Mouse (Mus musculus) cerebellum, adult 2 months (tissue): ENCODE data around the gene Serp2. TPM values are rescaled to one million over a fixed set of nuclear protein-coding genes. Genes with fewer than 3 reads are reported as not detected.

Experiments used
- DNase-seq, 2 experiments: peaks; one replicate each; pipeline ENCODE4 v3.0.0; 2021
- H3K27ac ChIP-seq: fragments of 200-500 bp; 2 replicates; pipeline ENCODE4 v1.5.1; 2012; ENCODE audit warnings: low read length, control low read depth, inconsistent platforms; ENCODE audit not compliant: insufficient read depth
- H3K27me3 ChIP-seq: fragments of 200-500 bp; 2 replicates; pipeline ENCODE4 v1.6.1; 2012; ENCODE audit warnings: inconsistent platforms, mild to moderate bottlenecking, low read length, moderate library complexity; ENCODE audit not compliant: control insufficient read depth, insufficient read depth
- H3K4me1 ChIP-seq: fragments of 200-500 bp; 2 replicates; pipeline ENCODE4 v1.6.1; 2011; ENCODE audit warnings: low read length; ENCODE audit not compliant: control insufficient read depth, insufficient read depth
- H3K4me3 ChIP-seq: fragments of 200-500 bp; replicated peaks from 2 replicates; pipeline ENCODE3; 2011; ENCODE audit warnings: mild to moderate bottlenecking, low read depth, low read length, control low read depth; ENCODE audit not compliant: insufficient read depth
- CTCF ChIP-seq: fragments of 200-500 bp; IDR thresholded peaks from 2 replicates; pipeline ENCODE4 v1.5.1; 2011; ENCODE audit warnings: low read depth, mild to moderate bottlenecking, control low read depth, low read length, moderate library complexity, borderline replicate concordance; ENCODE audit not compliant: insufficient read depth
- POLR2A ChIP-seq: fragments of 200-500 bp; IDR thresholded peaks from 2 replicates; pipeline ENCODE4 v1.6.1; 2011; ENCODE audit warnings: low read length, control low read depth, borderline replicate concordance; ENCODE audit not compliant: insufficient read depth
- WGBS: fragments of 180-500 bp; shearing (Covaris S2); methylation state at CpG from one replicate; pipeline ENCODE4 v1.1.7; 2018; 5-methylcytosine and 5-hydroxymethylcytosine counted together
- polyA plus RNA-seq: library from polyadenylated mRNA; depleted of rRNA; stranded (reverse); fragments of >200 nt; gene quantifications from 2 replicates; pipeline ENCODE4 v1.2.3, GENCODE M21; 2012

The Serp2 gene
- polyA plus RNA-seq, 1 experiment = 177 TPM

DNA sequence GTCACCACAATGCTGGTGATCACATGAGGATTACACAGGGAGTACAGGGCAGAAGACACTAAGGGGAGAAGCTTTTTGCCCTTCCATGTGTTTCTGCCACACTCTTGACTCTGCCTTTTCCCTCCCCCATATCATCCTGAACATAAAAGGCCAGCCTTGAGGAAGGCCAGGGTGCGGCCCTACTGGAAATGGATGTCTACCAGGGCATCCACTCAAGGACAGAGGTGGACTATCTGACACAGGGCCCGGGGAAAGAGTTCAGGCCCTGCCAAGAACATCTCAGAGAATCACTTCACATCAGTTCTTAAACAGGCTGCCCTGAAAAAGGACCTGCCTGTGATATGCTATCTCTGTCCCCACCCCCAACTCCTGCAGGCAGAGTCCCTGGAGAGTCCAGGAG lies 15.3 kb downstream of the Serp2 start:
- H3K27me3 ChIP-seq = no peaks in the 10 kb centered on the region
- TF ChIP-seq POLR2A (no peak), CTCF (no peak)
- no peak for DNase-seq
- no peak overlapping the region for H3K27ac ChIP-seq
- H3K4me1 ChIP-seq = no peaks in the 10 kb centered on the region; the same call in 1 of the 2 replicates
- no peak overlapping the region for H3K4me3 ChIP-seq
- WGBS = 86% methylated on average over 2 of the region's 2 CpGs

DNA sequence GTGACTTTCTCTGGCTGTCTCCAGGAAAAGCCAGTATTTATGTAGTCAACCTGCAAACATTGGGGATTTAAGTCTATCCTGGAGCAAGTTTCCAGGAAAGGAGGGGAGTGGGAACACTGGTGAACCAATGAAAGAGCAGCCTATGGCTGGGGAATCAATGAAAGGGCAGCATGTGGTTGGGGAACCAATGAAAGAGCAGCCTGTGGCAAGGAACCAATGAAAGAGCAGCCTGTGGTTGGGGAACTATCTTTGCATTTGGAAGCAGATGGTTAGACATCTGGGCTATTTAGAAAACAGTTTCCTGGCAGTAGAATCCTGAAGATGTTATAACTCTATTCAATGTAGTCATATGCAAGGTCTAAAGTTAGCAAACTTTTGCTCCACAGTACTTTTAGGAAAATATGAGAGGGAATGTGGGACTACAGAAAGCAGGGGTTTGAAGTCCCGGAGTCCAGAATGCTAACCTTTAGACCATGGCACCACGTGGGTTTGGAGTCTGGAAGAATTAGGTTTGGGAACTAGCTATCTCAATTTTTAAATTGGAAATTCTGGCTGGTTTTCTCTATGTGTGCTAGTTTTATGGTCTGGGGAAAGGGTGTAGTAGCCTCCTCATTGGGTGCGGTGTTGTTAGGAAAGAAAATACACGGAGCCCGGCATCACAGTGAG lies 16.6 kb downstream of the Serp2 start:
- Histone ChIP-seq H3K4me1 (no peaks in the 10 kb centered on the region; the same call in 1 of the 2 replicates), H3K27me3 (no peaks in the 10 kb centered on the region), H3K4me3 (no peak overlapping the region), H3K27ac (no peak overlapping the region)
- no peak for DNase-seq
- TF ChIP-seq CTCF (no peak), POLR2A (no peak)
- WGBS = 94% methylated on average over 5 of the region's 5 CpGs

DNA sequence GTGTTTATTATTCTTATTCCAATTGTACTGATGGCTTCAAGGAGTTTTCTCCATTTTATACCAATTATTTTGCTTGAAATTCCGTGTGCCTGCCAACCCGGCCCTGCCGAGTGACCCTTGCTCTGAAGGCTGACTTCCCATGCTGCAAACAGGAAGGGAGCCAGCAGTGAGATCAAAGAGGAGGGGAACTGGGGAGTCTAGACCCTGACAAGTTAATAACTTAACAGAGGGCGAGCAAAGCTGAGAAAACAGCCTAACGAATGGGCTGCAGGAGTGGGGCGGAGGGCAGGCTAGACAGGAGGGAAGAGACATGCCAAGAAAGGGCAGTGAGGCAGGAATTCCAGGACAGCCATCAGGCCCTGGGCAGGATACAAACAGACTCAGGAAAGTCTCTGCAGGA lies 19.8 kb downstream of the Serp2 start:
- Histone ChIP-seq H3K4me3 (no peak overlapping the region), H3K4me1 (no peaks in the 10 kb centered on the region; the same call in none of the 2 replicates), H3K27me3 (no peaks in the 10 kb centered on the region), H3K27ac (no peak overlapping the region)
- 36% methylated on average over 6 of the region's 6 CpGs for WGBS
- DNase-seq = no peak
- TF ChIP-seq CTCF (no peak), POLR2A (no peak)

DNA sequence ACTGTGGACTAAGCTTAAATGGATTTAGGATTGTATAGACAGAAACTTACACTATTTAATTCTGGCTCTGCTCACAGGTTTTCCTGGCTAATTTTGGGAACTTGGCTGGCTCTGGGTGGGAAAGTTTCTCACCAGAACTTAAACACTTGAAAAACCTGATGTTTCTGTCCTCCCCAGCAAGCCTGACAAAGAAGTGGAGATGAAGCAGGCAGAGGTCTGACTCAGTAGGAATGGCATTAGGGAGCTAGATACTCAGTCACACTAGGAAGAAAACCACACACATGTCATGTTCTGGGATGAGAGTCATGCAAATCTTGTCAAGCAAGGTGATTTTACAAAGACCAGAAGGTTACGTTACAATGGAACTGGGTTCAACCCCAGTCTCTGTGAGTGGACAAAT lies 21.6 kb downstream of the Serp2 start:
- TF ChIP-seq POLR2A = no peak
- no peak for TF ChIP-seq CTCF
- no peak overlapping the region for H3K27ac ChIP-seq
- no peaks in the 10 kb centered on the region for H3K27me3 ChIP-seq
- H3K4me3 ChIP-seq = no peak overlapping the region
- no peak for DNase-seq
- 98% methylated on average over 1 of the region's 1 CpGs for WGBS
- no peaks in the 10 kb centered on the region; the same call in 1 of the 2 replicates for H3K4me1 ChIP-seq

DNA sequence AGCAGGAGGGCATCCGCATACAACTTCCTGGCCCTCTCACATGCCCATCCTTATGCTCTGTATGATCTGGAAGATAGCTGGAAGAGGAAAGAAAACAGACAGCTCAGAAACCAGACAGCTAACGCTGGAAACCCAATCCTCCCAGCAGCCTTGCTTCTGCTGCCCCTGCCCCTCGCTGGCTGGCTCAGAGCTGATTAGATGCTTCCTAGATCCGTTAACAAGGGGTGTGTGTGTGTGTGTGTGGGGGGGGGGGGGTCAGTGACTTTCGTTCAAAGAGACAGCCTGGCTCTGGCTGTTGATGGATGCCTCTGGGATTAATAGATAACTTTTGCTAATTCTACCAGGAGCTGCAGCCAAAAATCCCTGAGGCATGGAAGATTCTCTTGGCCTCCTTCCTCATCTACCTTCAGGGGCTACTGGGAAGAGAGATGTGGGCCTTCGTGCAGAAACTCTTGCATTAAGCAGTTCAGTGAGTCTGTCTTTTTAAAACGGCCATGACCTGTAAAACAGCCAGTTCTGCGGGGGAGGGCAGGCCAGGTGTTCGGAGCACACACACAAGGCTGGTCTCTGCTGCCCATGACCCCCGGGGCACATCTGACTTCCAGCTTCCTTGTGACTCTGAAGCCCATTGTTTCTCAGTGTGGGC lies 23.4 kb downstream of the Serp2 start:
- 17% methylated on average over 10 of the region's 10 CpGs for WGBS
- Histone ChIP-seq H3K27ac (no peak overlapping the region), H3K4me1 (peaks cover 3% of the 10 kb centered on the region; the same call in 1 of the 2 replicates), H3K4me3 (peak overlapping the region; percentile 32), H3K27me3 (no peaks in the 10 kb centered on the region)
- TF ChIP-seq CTCF (no peak), POLR2A (no peak)
- no peak for DNase-seq

DNA sequence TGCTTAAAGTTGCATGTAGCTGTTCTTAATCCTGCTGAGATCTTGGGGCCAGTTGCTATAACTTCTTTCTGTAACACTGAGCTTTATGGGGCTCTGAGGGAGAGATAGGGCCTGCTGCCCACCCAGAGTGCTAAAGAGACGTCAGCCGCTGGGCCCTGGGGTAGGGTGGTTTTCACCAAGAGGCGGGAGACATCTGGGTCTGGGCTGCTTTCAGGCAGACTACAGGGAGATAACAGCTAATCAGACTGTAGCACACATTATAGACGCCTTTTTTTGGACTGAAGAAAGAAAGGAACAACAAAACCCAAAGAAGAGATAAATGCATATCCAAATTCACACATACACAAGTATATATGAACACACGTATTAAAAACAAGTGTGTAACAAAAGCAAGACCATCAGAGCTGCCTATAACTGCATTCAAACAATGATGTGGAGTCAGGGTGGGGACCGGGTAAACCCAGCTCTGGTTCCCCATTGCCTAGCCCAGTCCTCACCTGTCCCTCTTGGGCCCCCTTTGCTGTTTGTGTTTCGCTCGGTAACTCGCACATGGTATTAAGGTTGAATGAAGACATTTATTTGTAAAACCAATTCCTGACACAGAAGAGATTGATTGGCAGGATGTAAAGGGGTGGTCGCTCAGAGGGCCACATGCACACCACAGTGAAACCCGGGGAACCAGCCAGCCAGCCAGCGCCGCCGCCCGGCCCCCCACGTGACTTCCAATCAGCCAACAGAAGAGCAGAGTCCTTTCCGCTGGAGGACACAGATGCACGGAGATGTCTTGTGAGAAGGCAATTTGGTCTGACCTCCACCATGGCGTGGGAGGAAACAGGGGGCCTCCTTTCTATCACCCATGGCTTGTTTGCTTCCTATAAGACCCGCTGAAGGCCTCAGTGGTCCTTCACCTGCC lies 24.2 kb downstream of the Serp2 start:
- Histone ChIP-seq H3K27me3 (no peaks in the 10 kb centered on the region), H3K4me3 (peak overlapping the region; percentile 32), H3K27ac (no peak overlapping the region), H3K4me1 (peaks cover 6% of the 10 kb centered on the region; the same call in 1 of the 2 replicates)
- peak in 1 of 2 experiments; percentile 38 for DNase-seq
- 53% methylated on average over 20 of the region's 20 CpGs for WGBS
- TF ChIP-seq CTCF (no peak), POLR2A (no peak)

DNA sequence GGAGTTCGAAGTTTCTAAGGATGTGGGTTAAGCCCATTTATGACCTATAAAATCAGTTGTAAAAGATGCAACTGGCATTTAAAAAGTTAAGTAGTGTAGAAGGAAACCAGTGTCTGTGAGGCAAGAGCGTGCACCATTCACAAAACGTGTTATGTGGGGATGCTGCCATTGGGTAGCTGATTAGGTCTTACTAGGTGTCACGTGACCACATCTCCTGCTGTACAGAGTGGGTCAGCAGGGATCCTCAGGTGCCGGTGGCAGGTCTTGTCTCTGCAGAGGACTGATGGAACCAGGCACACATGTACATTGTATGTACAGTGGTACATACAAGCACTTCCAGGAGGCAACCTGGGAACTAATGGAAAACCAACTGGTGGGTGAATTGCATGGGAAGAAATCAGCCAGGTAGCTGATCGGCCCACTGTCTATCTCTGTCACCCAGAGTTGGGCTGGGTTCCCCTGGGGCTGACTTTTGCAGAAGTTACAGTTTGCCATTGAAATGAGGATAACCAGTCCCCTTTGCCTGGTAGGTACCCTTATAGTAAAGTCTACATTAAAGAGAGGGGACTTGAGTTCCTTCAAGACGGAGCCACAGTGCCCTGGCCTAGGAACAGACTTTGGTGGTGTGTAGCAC lies 25.5 kb downstream of the Serp2 start:
- Histone ChIP-seq H3K27me3 (no peaks in the 10 kb centered on the region), H3K4me1 (peaks cover 10% of the 10 kb centered on the region), H3K4me3 (no peak overlapping the region), H3K27ac (no peak overlapping the region)
- TF ChIP-seq POLR2A = no peak
- TF ChIP-seq CTCF = no peak
- DNase-seq = no peak
- WGBS = 92% methylated on average over 7 of the region's 7 CpGs
